Mouse (Mus musculus) MEL (cell line): ENCODE data around the gene Trdn. TPM values are rescaled to one million over a fixed set of nuclear protein-coding genes. Genes with fewer than 3 reads are reported as not detected.

Experiments used
- DNase-seq: peaks from one replicate; pipeline ENCODE4 v3.0.0; 2011; ENCODE audit warnings: low read depth, low spot score
- H3K27ac ChIP-seq: 2 replicates; pipeline ENCODE4 v1.5.1; 2012; ENCODE audit warnings: low read depth, mild to moderate bottlenecking, control low read depth, low read length, moderate library complexity; ENCODE audit not compliant: control insufficient read depth
- H3K27me3 ChIP-seq, 2 experiments: fragments of 150-350 bp in 1 of 2; sonication (generic) in 1 of 2; 2 replicates each; pipeline ENCODE4 v1.6.1; 2012; ENCODE audit warnings: low read length in 2 of 2, mild to moderate bottlenecking in 2 of 2, improper control_type of control experiment in 1 of 2, moderate library complexity in 1 of 2; ENCODE audit not compliant: insufficient read depth in 2 of 2, control insufficient read depth in 1 of 2
- H3K36me3 ChIP-seq, 2 experiments: 2 replicates each; pipeline ENCODE4 v1.6.1; 2012 to 2014; ENCODE audit warnings: low read length in 2 of 2, improper control_type of control experiment in 1 of 2, inconsistent platforms in 1 of 2, mild to moderate bottlenecking in 1 of 2; ENCODE audit not compliant: insufficient read depth in 2 of 2, control insufficient read depth in 1 of 2
- H3K4me1 ChIP-seq, 2 experiments: fragments of 150-350 bp in 1 of 2; sonication (generic) in 1 of 2; 2 replicates each; pipeline ENCODE4 v1.6.1; 2012; ENCODE audit warnings: low read length in 2 of 2, improper control_type of control experiment in 1 of 2, mild to moderate bottlenecking in 1 of 2; ENCODE audit not compliant: insufficient read depth in 2 of 2, control insufficient read depth in 1 of 2
- H3K4me3 ChIP-seq, 2 experiments: fragments of 150-350 bp in 1 of 2; sonication (generic) in 1 of 2; 2 replicates each; pipeline ENCODE4 v1.5.1; 2012; ENCODE audit warnings: low read depth in 2 of 2, low read length in 2 of 2, mild to moderate bottlenecking in 2 of 2, moderate library complexity in 2 of 2, control low read depth in 1 of 2, improper control_type of control experiment in 1 of 2; ENCODE audit not compliant: control insufficient read depth in 1 of 2, insufficient read depth in 1 of 2
- H3K79me2 ChIP-seq: 2 replicates; pipeline ENCODE4 v1.6.1; 2012; ENCODE audit warnings: mild to moderate bottlenecking, low read length, moderate library complexity; ENCODE audit not compliant: control insufficient read depth, poor library complexity, insufficient read depth
- H3K9ac ChIP-seq: 2 replicates; pipeline ENCODE4 v1.6.1; 2012; ENCODE audit warnings: low read depth, mild to moderate bottlenecking, control low read depth, low read length, moderate library complexity; ENCODE audit not compliant: control insufficient read depth, poor library complexity, severe bottlenecking
- H3K9me3 ChIP-seq: fragments of 150-350 bp; sonication (generic); replicated peaks from 2 replicates; pipeline ENCODE4 v1.6.1; 2012; ENCODE audit warnings: mild to moderate bottlenecking, low read length, improper control_type of control experiment, moderate library complexity; ENCODE audit not compliant: insufficient read depth
- BHLHE40 ChIP-seq: IDR thresholded peaks from 2 replicates; pipeline ENCODE4 v1.6.1; 2012; ENCODE audit warnings: low read depth, mild to moderate bottlenecking, inconsistent platforms, low read length, improper control_type of control experiment, borderline replicate concordance
- CHD2 ChIP-seq: IDR thresholded peaks from 2 replicates; pipeline ENCODE4 v1.6.1; 2011; ENCODE audit warnings: low read length, improper control_type of control experiment
- CTCF ChIP-seq, 3 experiments: IDR thresholded peaks in 2 of 3; conservative IDR thresholded peaks in 1 of 3; 2 replicates each; pipeline ENCODE4 v1.5.1; 2011 to 2012; ENCODE audit warnings: low read length in 3 of 3, low read depth in 2 of 3, mild to moderate bottlenecking in 2 of 3, improper control_type of control experiment in 1 of 3, inconsistent platforms in 1 of 3, mixed read lengths in 1 of 3, moderate library complexity in 1 of 3; ENCODE audit not compliant: control insufficient read depth in 1 of 3, insufficient read depth in 1 of 3, poor library complexity in 1 of 3, severe bottlenecking in 1 of 3
- E2F4 ChIP-seq: IDR thresholded peaks from 2 replicates; pipeline ENCODE4 v1.6.1; 2011; ENCODE audit warnings: low read depth, low read length, improper control_type of control experiment, borderline replicate concordance
- ETS1 ChIP-seq: IDR thresholded peaks from 2 replicates; pipeline ENCODE4 v1.6.1; 2012; ENCODE audit warnings: low read depth, mild to moderate bottlenecking, inconsistent platforms, low read length, improper control_type of control experiment, moderate library complexity
- HCFC1 ChIP-seq: IDR thresholded peaks from 2 replicates; pipeline ENCODE4 v1.6.1; 2012; ENCODE audit warnings: low read depth, mild to moderate bottlenecking, inconsistent platforms, low read length, improper control_type of control experiment, moderate library complexity
- JUND ChIP-seq: IDR thresholded peaks from 2 replicates; pipeline ENCODE4 v1.6.1; 2011; ENCODE audit warnings: low read depth, mild to moderate bottlenecking, improper control_type of control experiment, low read length
- KAT2A ChIP-seq: conservative IDR thresholded peaks from 2 replicates; pipeline ENCODE4 v1.6.1; 2012; ENCODE audit warnings: low read depth, low read length, improper control_type of control experiment, inconsistent platforms
- MAX ChIP-seq: IDR thresholded peaks from 2 replicates; pipeline ENCODE4 v1.6.1; 2011; ENCODE audit warnings: low read length, improper control_type of control experiment
- MEF2A ChIP-seq: IDR thresholded peaks from 2 replicates; pipeline ENCODE4 v1.6.1; 2014; ENCODE audit warnings: low read depth, mild to moderate bottlenecking, inconsistent platforms, low read length, improper control_type of control experiment; ENCODE audit not compliant: poor library complexity, insufficient replicate concordance, severe bottlenecking; ENCODE audit errors: extremely low read depth
- MXI1 ChIP-seq: IDR thresholded peaks from 2 replicates; pipeline ENCODE4 v1.6.1; 2011; ENCODE audit warnings: mild to moderate bottlenecking, low read depth, low read length, improper control_type of control experiment
- MYC ChIP-seq: IDR thresholded peaks from 2 replicates; pipeline ENCODE4 v1.6.1; 2011; ENCODE audit warnings: low read depth, mild to moderate bottlenecking, low read length, improper control_type of control experiment, moderate library complexity
- RAD21 ChIP-seq: IDR thresholded peaks from 2 replicates; pipeline ENCODE4 v1.6.1; 2011; ENCODE audit warnings: mild to moderate bottlenecking, low read depth, low read length, improper control_type of control experiment
- RCOR1 ChIP-seq: IDR thresholded peaks from 2 replicates; pipeline ENCODE4 v1.6.1; 2012; ENCODE audit warnings: low read depth, mild to moderate bottlenecking, inconsistent platforms, low read length, improper control_type of control experiment
- TCF12 ChIP-seq: IDR thresholded peaks from 2 replicates; pipeline ENCODE4 v1.6.1; 2014; ENCODE audit warnings: low read depth, mild to moderate bottlenecking, inconsistent platforms, low read length, improper control_type of control experiment, moderate library complexity
- UBTF ChIP-seq: IDR thresholded peaks from 2 replicates; pipeline ENCODE4 v1.6.1; 2012; ENCODE audit warnings: low read depth, mild to moderate bottlenecking, inconsistent platforms, low read length, improper control_type of control experiment, moderate library complexity, borderline replicate concordance; ENCODE audit not compliant: insufficient read depth
- USF1 ChIP-seq: IDR thresholded peaks from 2 replicates; pipeline ENCODE4 v1.6.1; 2014; ENCODE audit warnings: low read depth, mild to moderate bottlenecking, inconsistent platforms, low read length, improper control_type of control experiment, moderate library complexity
- USF2 ChIP-seq, 2 experiments: IDR thresholded peaks; 2 replicates each; pipeline ENCODE4 v1.6.1; 2011 to 2012; ENCODE audit warnings: improper control_type of control experiment in 2 of 2, low read length in 2 of 2, borderline replicate concordance in 1 of 2, inconsistent platforms in 1 of 2, low read depth in 1 of 2, mild to moderate bottlenecking in 1 of 2; ENCODE audit not compliant: insufficient read depth in 1 of 2
- ZC3H11A ChIP-seq: IDR thresholded peaks from 2 replicates; pipeline ENCODE4 v1.6.1; 2012; ENCODE audit warnings: low read depth, mild to moderate bottlenecking, inconsistent platforms, low read length, improper control_type of control experiment
- ZKSCAN1 ChIP-seq: IDR thresholded peaks from 2 replicates; pipeline ENCODE4 v1.6.1; 2012; ENCODE audit warnings: low read depth, mild to moderate bottlenecking, inconsistent platforms, low read length, improper control_type of control experiment, moderate library complexity
- ZNF384 ChIP-seq: IDR thresholded peaks from 2 replicates; pipeline ENCODE4 v1.6.1; 2012; ENCODE audit warnings: low read depth, mild to moderate bottlenecking, inconsistent platforms, low read length, improper control_type of control experiment
- polyA plus RNA-seq, 2 experiments: library from polyadenylated mRNA; stranded (reverse) in 1 of 2; unstranded in 1 of 2; fragments of >175 nt in 1 of 2; fragments of >200 nt in 1 of 2; gene quantifications; 2 replicates each; pipeline versions ENCODE4 v1.2.1 to v1.2.4; 2012; ENCODE audit warnings: low replicate concordance in 2 of 2, low read depth in 1 of 2; ENCODE audit not compliant: insufficient read length in 2 of 2, insufficient read depth in 1 of 2, missing spikeins in 1 of 2
- total RNA-seq: library from RNA; depleted of rRNA; stranded (reverse); fragments of 300-350 nt; gene quantifications from 2 replicates; pipeline ENCODE4 v1.2.3, GENCODE M21; 2012

Gene Trdn
- total and polyA plus RNA-seq, 3 experiments = not detected

DNA sequence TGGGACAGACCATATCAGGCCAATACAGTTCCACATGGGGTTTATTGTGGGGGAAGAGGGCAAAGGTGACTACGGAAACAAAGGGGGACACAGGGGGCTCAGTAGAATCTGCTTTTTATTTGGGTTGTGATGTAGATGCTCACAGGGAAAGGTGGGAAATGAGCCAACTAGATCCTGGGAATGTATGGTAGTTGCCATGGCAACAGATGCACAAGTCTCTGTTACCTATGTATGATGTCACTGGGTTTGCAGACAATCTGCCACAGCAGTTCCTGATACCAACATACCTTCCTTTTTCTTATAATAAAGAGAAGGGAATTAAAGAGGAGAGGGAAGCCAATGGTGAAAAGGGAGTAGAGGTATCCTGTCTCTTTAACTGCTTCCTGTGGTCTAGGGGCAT is 14.8 kb upstream of the Trdn start:
- TF ChIP-seq USF2 (IDR thresholded peaks at IDR 0.05; ENCODE audit: borderline replicate concordance in 1 of 2, insufficient read depth in 1 of 2, low read depth in 1 of 2, low read length in 2 of 2) = no peak
- TF ChIP-seq MEF2A = no peak
- TF ChIP-seq ZC3H11A = no peak
- TF ChIP-seq CTCF (IDR thresholded peaks at IDR 0.05 in 2 of 3, conservative IDR thresholded peaks at IDR 0.05 in 1 of 3; ENCODE audit: control insufficient read depth in 1 of 3, insufficient read depth in 1 of 3, low read depth in 2 of 3, low read length in 3 of 3, poor library complexity in 1 of 3, severe bottlenecking in 1 of 3) = no peak
- no peak for TF ChIP-seq JUND
- no peak for TF ChIP-seq MYC
- no peak for TF ChIP-seq HCFC1
- no peak for TF ChIP-seq CHD2
- TF ChIP-seq TCF12 = no peak
- no peak for TF ChIP-seq USF1

DNA sequence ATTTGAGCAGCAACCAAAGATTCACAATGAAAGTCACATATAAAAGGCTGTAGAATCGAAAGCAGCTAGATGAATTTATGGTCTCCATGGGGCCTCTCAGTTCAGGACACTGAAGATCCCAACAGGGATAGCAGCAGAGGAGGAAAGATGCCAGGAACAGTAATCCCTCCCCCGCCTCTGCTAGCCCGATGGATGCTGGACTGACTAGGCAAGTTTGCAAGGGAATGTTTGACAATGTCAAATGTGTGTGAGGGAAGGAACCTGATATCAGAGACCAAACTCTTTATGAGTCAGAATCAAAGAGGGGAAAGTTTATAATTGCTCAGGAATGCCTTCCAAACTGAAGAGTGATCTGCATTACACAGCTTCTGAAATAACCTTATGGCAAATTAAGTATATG is 7.2 kb upstream of the Trdn start:
- DNase-seq = no peak
- Histone ChIP-seq H3K9me3 (no peaks in the 10 kb centered on the region), H3K9ac (no peak overlapping the region), H3K79me2 (no peaks in the 10 kb centered on the region), H3K27me3 (no peaks in the 10 kb centered on the region), H3K27ac (no peak overlapping the region), H3K4me3 (no peak overlapping the region), H3K36me3 (no peaks in the 10 kb centered on the region), H3K4me1 (no peaks in the 10 kb centered on the region)
- TF ChIP-seq MEF2A (no peak), BHLHE40 (no peak), ZC3H11A (no peak), MXI1 (no peak), ZNF384 (no peak), E2F4 (no peak), JUND (no peak), UBTF (no peak), HCFC1 (no peak), ETS1 (no peak), TCF12 (no peak), RCOR1 (no peak), RAD21 (no peak), MAX (no peak), KAT2A (no peak), ZKSCAN1 (no peak)

More for the DNA sequence above, 14.8 kb upstream of the Trdn start:
- no peak overlapping the region for H3K4me3 ChIP-seq
- no peaks in the 10 kb centered on the region for H3K79me2 ChIP-seq
- H3K9me3 ChIP-seq = no peaks in the 10 kb centered on the region
- no peaks in the 10 kb centered on the region for H3K4me1 ChIP-seq
- DNase-seq = no peak
- no peak overlapping the region for H3K27ac ChIP-seq
- H3K9ac ChIP-seq = no peak overlapping the region
- H3K27me3 ChIP-seq = no peaks in the 10 kb centered on the region
- no peaks in the 10 kb centered on the region for H3K36me3 ChIP-seq
